Mouse (Mus musculus) heart, postnatal 0 days (tissue): ENCODE data around the gene Apoh.

Experiments used
- CTCF ChIP-seq: IDR thresholded peaks from 2 replicates; pipeline ENCODE4 v1.5.1; 2016; ENCODE audit warnings: antibody characterized with exemption, control low read depth, low read depth
- EP300 ChIP-seq: IDR thresholded peaks from 2 replicates; pipeline ENCODE4 v1.6.1; 2016; ENCODE audit warnings: antibody characterized with exemption, low read depth

DNA sequence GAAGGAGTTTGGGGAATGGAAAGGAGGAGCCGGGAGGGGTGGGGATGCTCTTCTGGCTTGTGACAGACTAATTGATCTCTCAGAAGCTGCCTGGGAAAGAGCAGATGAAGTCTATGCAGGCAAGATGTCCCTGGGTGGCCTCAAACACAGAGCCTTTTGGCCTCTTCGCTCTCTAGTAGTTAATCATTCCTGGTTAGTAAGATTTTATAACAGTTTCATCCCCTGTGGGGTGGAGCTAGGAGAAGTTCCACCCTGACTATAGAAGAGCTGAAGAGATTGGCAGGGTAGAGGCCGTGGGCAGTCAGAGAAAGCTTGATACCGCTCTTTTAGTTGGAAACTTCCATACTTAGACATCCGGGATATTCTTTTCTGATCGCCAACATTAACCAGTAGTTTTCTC, 15.8 kb downstream of the Apoh start:
- no peak for TF ChIP-seq CTCF
- TF ChIP-seq EP300: no peak
